In genomic region chr13:47019774-47020173, GRCm38 (mm10) we compare ENCODE assay signal across 12 mouse cellular contexts. TPM values are rescaled to one million over a fixed set of nuclear protein-coding genes. Genes with fewer than 3 reads are reported as not detected.
"Had no signal": no experiment of that assay in that cellular context is flagged by ENCODE, and none has a peak within 500 bp of the region (broad histone marks: within the 10 kb centered on the region; RNA-seq: fewer than 3 reads in every experiment).

No protein-coding gene starts in this region.

- H3K9ac ChIP-seq: hindbrain, embryonic 15.5 days; liver, embryonic 15.5 days; neural tube, embryonic 12.5 days had no signal

- H3K4me1 ChIP-seq: hindbrain, embryonic 15.5 days; neural tube, embryonic 12.5 days had no signal

- ATAC-seq: lung, postnatal 0 days had no signal

- H3K9me3 ChIP-seq: hindbrain, embryonic 15.5 days; liver, embryonic 15.5 days; neural tube, embryonic 12.5 days had no signal

- H3K4me2 ChIP-seq: hindbrain, embryonic 15.5 days; liver, embryonic 15.5 days; neural tube, embryonic 12.5 days had no signal

- H3K36me3 ChIP-seq: hindbrain, embryonic 15.5 days; liver, embryonic 15.5 days had no signal

- DNase-seq: left cerebral cortex, postnatal 4 days; lung, adult 2 months; midbrain, embryonic 14.5 days; right cerebral cortex, postnatal 4 days; spleen, adult 18-20 months; thymus, adult 2 months; thymus, postnatal 25 days had no signal

- H3K27me3 ChIP-seq: hindbrain, embryonic 15.5 days; neural tube, embryonic 12.5 days had no signal

- H3K27ac ChIP-seq: hindbrain, embryonic 15.5 days; liver, embryonic 15.5 days; neural tube, embryonic 12.5 days had no signal

- H3K4me3 ChIP-seq: hindbrain, embryonic 15.5 days; liver, embryonic 15.5 days; neural tube, embryonic 12.5 days had no signal

RNA-seq across cellular contexts. Expression of gene Nhlrc1, which starts 5.1 kb away (rescaled TPM):
- total RNA-seq: neutrophil, adult 5-6 weeks had no signal
